Mouse (Mus musculus): ENCODE measurements around the gene Zbtb20. TPM values are rescaled to one million over a fixed set of nuclear protein-coding genes. Genes with fewer than 3 reads are reported as not detected.

The Zbtb20 gene
- total and polyA plus RNA-seq, 2 experiments from 2014 or later = 25.2 to 38.0 TPM

GRCm38 (mm10) chr16:43376782-43377181 lies 501.1 kb downstream of the Zbtb20 start:
- ATAC-seq (ENCODE audit: low FRiP score) (no peak), DNase-seq (ENCODE audit: low spot score) (no peak)
- no peak for TF ChIP-seq CTCF (IDR thresholded peaks at IDR 0.05)
- H3K4me3 ChIP-seq (ENCODE audit: low read depth, low read length) = no peak overlapping the region
- H3K27ac ChIP-seq (ENCODE audit: low read depth, low read length) = no peak overlapping the region
- 79% methylated on average over 6 of the region's 6 CpGs for WGBS
- no peaks in the 10 kb centered on the region for H3K27me3 ChIP-seq (ENCODE audit: insufficient read depth, low read length)
- H3K36me3 ChIP-seq (ENCODE audit: insufficient read depth, low read length) = no peaks in the 10 kb centered on the region
- no peaks in the 10 kb centered on the region for H3K9me3 ChIP-seq (ENCODE audit: low read length)
- H3K4me1 ChIP-seq (ENCODE audit: insufficient read depth, low read length) = no peaks in the 10 kb centered on the region
- H3K9ac ChIP-seq (replicated peaks; ENCODE audit: low read length, poor library complexity, severe bottlenecking) = no peak overlapping the region
- H3K4me2 ChIP-seq (ENCODE audit: low read depth, low read length, poor library complexity, severe bottlenecking) = no peak overlapping the region

GRCm38 (mm10) chr16:43379351-43380325 lies 504.0 kb downstream of the Zbtb20 start:
- TF ChIP-seq CTCF (IDR thresholded peaks at IDR 0.05) = no peak
- Histone ChIP-seq H3K4me3 (ENCODE audit: low read depth, low read length) (no peak overlapping the region), H3K4me1 (ENCODE audit: insufficient read depth, low read length) (no peaks in the 10 kb centered on the region), H3K36me3 (ENCODE audit: insufficient read depth, low read length) (no peaks in the 10 kb centered on the region), H3K27me3 (ENCODE audit: insufficient read depth, low read length) (no peaks in the 10 kb centered on the region), H3K27ac (ENCODE audit: low read depth, low read length) (no peak overlapping the region), H3K9me3 (ENCODE audit: low read length) (no peaks in the 10 kb centered on the region), H3K4me2 (ENCODE audit: low read depth, low read length, poor library complexity, severe bottlenecking) (no peak overlapping the region), H3K9ac (replicated peaks; ENCODE audit: low read length, poor library complexity, severe bottlenecking) (no peak overlapping the region)
- ATAC-seq (ENCODE audit: low FRiP score) (no peak), DNase-seq (ENCODE audit: low spot score) (no peak)
- 89% methylated on average over 7 of the region's 7 CpGs for WGBS

GRCm38 (mm10) chr16:43381183-43381582 lies 505.5 kb downstream of the Zbtb20 start:
- ATAC-seq (ENCODE audit: low FRiP score) = no peak
- Histone ChIP-seq H3K36me3 (ENCODE audit: insufficient read depth, low read length) (no peaks in the 10 kb centered on the region), H3K27ac (ENCODE audit: low read depth, low read length) (no peak overlapping the region), H3K9me3 (ENCODE audit: low read length) (no peaks in the 10 kb centered on the region), H3K27me3 (ENCODE audit: insufficient read depth, low read length) (no peaks in the 10 kb centered on the region), H3K4me2 (ENCODE audit: low read depth, low read length, poor library complexity, severe bottlenecking) (no peak overlapping the region), H3K9ac (replicated peaks; ENCODE audit: low read length, poor library complexity, severe bottlenecking) (no peak overlapping the region), H3K4me3 (ENCODE audit: low read depth, low read length) (no peak overlapping the region), H3K4me1 (ENCODE audit: insufficient read depth, low read length) (no peaks in the 10 kb centered on the region)
- DNase-seq (ENCODE audit: low spot score) = no peak
- TF ChIP-seq CTCF (IDR thresholded peaks at IDR 0.05) = no peak
- 83% methylated on average over 2 of the region's 2 CpGs for WGBS

GRCm38 (mm10) chr16:43383149-43383740 lies 507.6 kb downstream of the Zbtb20 start:
- Histone ChIP-seq H3K27me3 (ENCODE audit: insufficient read depth, low read length) (no peaks in the 10 kb centered on the region), H3K27ac (ENCODE audit: low read depth, low read length) (no peak overlapping the region), H3K4me3 (ENCODE audit: low read depth, low read length) (no peak overlapping the region), H3K36me3 (ENCODE audit: insufficient read depth, low read length) (no peaks in the 10 kb centered on the region), H3K9me3 (ENCODE audit: low read length) (no peaks in the 10 kb centered on the region), H3K9ac (replicated peaks; ENCODE audit: low read length, poor library complexity, severe bottlenecking) (no peak overlapping the region), H3K4me2 (ENCODE audit: low read depth, low read length, poor library complexity, severe bottlenecking) (no peak overlapping the region), H3K4me1 (ENCODE audit: insufficient read depth, low read length) (no peaks in the 10 kb centered on the region)
- 85% methylated on average over 7 of the region's 7 CpGs for WGBS
- DNase-seq (ENCODE audit: low spot score) (no peak), ATAC-seq (ENCODE audit: low FRiP score) (no peak)
- TF ChIP-seq CTCF (IDR thresholded peaks at IDR 0.05) = no peak

GRCm38 (mm10) chr16:43384953-43385619 lies 509.4 kb downstream of the Zbtb20 start:
- no peak overlapping the region for H3K4me2 ChIP-seq (ENCODE audit: low read depth, low read length, poor library complexity, severe bottlenecking)
- H3K4me3 ChIP-seq (ENCODE audit: low read depth, low read length) = no peak overlapping the region
- H3K4me1 ChIP-seq (ENCODE audit: insufficient read depth, low read length) = no peaks in the 10 kb centered on the region
- no peak for TF ChIP-seq CTCF (IDR thresholded peaks at IDR 0.05)
- no peak overlapping the region for H3K9ac ChIP-seq (replicated peaks; ENCODE audit: low read length, poor library complexity, severe bottlenecking)
- 88% methylated on average over 4 of the region's 4 CpGs for WGBS
- H3K9me3 ChIP-seq (ENCODE audit: low read length) = no peaks in the 10 kb centered on the region
- no peaks in the 10 kb centered on the region for H3K36me3 ChIP-seq (ENCODE audit: insufficient read depth, low read length)
- DNase-seq (ENCODE audit: low spot score) (no peak), ATAC-seq (ENCODE audit: low FRiP score) (no peak)
- H3K27me3 ChIP-seq (ENCODE audit: insufficient read depth, low read length) = no peaks in the 10 kb centered on the region
- H3K27ac ChIP-seq (ENCODE audit: low read depth, low read length) = no peak overlapping the region
